Mouse (Mus musculus) adrenal gland, adult (tissue): ENCODE data around the gene Oaz2.

Experiments used
- DNase-seq, 2 experiments: peaks; one replicate each; pipeline ENCODE4 v3.0.0; 2022 to 2023; ENCODE audit warnings: low spot score in 1 of 2; ENCODE audit not compliant: inconsistent age in 2 of 2

Oaz2 gene

DNA sequence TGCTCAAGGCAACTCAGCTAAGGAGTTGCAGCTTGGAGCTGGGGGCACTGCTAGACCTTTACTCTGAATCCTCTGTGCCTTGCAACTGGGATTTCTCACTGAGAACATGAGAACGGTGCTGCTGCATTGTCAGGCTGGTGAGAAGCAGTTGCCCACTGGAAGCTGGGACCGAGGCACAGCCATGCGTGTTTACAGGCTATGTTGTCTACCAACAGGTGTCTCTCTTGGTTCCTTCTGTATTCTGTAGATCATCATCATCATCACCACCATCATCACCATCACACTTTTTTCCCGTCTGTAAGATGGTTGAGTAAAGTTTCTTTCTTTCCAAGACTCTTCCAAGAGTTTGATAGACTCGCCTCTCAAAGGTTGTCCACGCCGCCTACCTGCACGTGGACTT, at the start of gene Oaz2:
TSS of gene Oaz2 (plus strand) at position 301 of the 400 bp plus-strand sequence.
- DNase-seq: no peak

DNA sequence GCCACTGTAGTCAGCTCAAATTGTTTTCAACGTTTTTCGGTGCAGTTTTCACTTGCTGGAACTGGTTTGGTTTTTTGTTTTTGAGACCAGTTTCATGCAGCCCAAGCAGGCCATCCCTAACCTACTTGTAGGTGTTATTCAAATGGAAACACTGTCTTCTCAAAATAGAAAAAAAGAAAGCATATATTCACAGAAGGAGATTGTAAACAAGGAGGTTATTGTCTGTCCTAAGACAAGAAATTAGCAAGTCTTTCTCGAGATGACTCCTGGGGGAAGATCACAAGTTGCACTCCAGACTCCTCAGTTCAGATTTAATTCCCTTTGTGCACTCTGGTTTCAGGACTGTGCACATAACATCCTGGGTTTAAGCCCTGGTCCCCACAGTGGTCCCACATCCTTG, 48.5 kb upstream of the Oaz2 start:
- no peak for DNase-seq

DNA sequence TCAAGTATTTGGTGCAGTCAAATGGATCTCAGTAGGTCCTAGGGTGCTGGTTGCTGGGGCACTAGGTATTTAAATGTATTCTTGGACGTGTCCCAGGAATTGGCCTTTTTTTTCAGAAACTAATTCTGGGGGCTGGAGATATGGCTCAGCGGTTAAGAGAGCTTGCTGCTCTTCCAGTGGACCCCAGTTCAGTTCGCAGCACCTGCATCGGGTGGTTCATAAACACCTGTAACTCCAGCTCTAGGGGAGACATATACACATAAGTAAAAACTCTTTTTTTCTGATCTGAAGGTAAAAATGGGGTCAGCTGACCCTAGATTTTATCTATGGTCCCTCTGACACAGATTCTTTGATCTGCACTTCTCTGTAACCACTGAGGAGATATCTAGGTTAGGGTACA, 46.6 kb upstream of the Oaz2 start:
- no peak for DNase-seq

DNA sequence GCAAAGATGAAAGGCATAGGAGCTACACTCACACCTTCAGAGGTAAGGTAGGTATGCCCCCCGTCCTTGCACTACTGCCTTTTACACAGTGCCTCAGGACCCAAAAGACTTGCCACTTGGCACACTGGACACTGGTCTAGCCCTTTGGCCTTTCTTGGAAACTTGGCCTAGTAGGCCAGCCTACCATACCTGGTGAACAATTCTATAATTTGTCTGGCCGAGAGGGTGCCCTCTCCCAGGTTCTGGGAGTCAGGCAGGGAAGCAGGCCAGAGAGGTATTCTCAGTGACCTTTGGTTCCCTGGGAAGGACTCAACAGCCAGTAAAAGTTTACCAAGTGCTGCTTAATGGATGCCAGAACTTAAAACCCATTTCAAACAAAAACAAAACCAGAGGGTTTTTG, 46.1 kb upstream of the Oaz2 start:
- DNase-seq: no peak

DNA sequence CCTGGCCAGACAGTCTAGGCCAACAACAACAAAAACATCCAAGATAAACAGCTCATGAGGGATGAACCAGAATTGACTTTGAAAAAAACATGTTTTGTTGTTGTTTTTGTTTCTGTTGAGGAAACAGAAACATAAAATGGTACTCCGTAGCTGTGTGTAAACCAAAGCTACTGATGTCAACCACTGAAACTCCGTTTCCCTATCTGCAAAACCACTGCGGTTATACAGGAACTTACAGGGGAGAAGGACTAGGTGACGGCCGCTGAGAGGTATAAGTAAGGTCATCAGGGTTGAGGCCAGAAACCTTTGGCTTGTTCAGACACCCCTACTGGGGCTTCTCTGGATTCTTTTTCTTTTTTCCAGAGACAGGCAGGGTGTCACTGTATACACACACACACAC, 45.0 kb upstream of the Oaz2 start:
- DNase-seq: no peak

GRCm38 (mm10) chr9:65624266-65624665, 43.5 kb upstream of the Oaz2 start:
- DNase-seq: no peak

DNA sequence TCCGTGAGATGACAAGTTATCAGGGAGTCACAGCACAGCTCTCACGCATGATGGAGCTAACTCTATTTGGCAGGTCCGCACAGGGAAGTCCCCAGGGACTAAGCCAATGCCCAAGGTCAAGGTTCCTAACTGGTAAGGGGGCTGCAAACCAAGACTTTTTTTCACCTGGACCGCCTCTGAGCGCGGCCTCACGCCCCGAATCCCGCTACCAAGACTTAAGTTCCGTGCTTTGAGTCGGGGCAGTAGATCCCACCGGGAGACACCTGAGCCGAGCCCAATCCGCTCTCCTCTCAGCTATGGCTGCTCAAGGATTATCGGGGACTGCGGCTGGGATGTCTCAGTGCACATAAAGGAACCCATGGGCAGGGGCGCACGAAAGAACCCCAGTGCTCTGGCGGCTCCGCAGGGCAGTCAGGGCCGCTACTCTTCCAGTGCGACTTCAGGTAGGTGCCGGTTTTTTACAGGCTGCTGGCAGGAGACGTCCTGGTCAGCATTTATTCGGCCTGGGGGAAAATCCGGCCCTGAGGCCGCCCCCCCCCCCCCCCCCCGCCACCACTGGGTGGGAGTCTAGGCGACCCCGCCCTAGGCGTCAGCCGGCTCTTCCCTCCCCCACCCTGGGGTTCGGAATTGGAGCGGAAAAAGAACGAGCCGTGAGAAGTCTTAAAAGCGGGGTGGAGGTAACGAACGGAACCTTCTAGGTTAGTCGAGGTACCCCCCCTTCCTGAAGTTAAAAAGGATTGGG, 38.6 kb upstream of the Oaz2 start, which contains the start of gene Rbpms2:
TSS of gene Rbpms2 (plus strand) at position 624 of the 742 bp plus-strand sequence.
- peak; percentile 65 to 85 for DNase-seq

GRCm38 (mm10) chr9:65629767-65630630, 37.8 kb upstream of the Oaz2 start:
- peak; percentile 83 to 94 for DNase-seq

GRCm38 (mm10) chr9:65630631-65631353, 37.0 kb upstream of the Oaz2 start:
- DNase-seq: peak; percentile 74 to 89

- DNase-seq: peak in 1 of 2 experiments; percentile 43
Observed at GRCm38 (mm10) chr9:65631354-65632021, 36.3 kb upstream of the Oaz2 start.

DNA sequence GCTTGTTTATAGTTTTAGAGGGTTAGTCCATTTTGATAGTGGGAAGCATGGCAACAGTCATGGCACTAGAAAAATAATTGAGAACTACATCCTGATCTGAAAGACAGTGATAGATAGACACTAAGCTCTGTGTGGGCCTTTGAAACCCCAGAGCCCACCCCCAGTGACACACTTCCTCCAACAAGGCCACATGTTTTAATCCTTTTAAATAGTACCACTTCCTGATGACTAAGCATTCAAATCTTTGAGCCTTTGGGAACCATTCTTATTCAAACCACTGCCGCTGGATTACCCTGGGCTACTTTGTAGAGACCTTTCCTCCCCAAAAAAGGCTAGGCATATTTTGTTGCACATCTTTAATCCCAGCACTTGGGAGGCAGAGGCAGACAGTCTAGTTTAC, 32.0 kb upstream of the Oaz2 start:
- DNase-seq: peak in 1 of 2 experiments; percentile 43

DNA sequence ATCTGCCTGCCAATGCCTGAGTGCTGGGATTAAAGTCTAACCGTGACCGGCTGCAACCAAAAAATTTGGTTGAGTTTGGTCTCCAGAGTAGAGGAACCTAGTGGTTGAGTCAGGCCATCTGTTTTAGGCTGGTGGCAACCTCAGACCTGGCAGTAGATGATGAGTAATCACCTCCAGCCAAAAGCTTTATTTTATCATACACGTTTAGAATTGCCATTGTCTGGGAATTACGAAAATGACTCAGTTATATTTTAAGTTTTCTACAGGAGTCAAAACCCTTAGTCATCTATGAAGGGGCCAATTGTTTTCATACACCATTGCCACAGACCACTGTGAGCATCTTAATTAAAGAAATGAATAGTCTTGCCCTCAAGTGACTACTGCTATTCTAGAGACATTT, 30.9 kb upstream of the Oaz2 start:
- no peak for DNase-seq

DNA sequence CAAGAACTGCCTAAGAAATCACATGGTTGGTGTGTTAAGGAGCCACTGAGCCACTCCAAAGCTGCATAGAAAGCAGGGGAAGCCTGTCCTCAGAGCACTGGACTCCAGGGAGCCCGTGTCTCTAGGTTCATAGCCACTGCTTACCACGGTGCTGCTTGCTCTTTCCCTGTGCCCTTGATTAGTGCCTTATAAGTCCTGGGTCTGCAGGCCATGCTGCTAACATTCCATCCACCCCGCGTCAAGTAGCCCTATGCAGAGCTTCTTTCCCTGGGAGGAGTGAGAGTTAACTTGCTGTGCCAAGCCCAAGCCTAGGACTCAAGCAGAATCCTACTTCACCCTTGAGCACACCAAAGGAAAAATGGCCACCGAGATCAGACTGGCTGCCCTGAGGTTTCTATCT, 28.7 kb upstream of the Oaz2 start:
- DNase-seq: peak in 1 of 2 experiments; percentile 55

GRCm38 (mm10) chr9:65640838-65641410, 26.9 kb upstream of the Oaz2 start:
- peak in 1 of 2 experiments; percentile 71 for DNase-seq

- DNase-seq: peak in 1 of 2 experiments; percentile 60
Observed at GRCm38 (mm10) chr9:65641446-65642052, 26.3 kb upstream of the Oaz2 start.

GRCm38 (mm10) chr9:65642546-65642945, 25.3 kb upstream of the Oaz2 start:
- peak in 1 of 2 experiments; percentile 66 for DNase-seq

- DNase-seq: peak; percentile 73 to 77
Observed at GRCm38 (mm10) chr9:65644960-65645359, 22.8 kb upstream of the Oaz2 start.

GRCm38 (mm10) chr9:65645984-65646383, 21.8 kb upstream of the Oaz2 start:
- DNase-seq: peak in 1 of 2 experiments; percentile 61

DNA sequence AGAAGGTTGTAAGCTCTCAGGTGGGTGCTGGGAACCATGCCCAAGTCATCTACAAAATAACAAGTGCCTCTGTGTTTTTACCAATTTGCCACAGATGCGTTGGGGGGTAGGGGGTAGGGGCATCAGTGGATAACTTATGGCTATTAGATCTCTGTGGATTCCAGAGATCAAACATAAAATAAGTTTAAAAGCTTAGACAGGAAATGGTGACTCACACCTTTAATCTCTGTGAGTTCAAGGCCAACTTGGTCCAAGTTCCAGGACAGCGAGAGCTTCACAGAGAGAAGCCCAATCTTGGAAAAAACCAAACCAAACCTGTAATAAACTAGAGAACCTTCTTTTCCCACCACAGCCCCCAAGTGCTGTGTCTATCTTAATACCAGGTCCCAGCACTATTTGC, 21.0 kb upstream of the Oaz2 start:
- peak; percentile 60 to 83 for DNase-seq

DNA sequence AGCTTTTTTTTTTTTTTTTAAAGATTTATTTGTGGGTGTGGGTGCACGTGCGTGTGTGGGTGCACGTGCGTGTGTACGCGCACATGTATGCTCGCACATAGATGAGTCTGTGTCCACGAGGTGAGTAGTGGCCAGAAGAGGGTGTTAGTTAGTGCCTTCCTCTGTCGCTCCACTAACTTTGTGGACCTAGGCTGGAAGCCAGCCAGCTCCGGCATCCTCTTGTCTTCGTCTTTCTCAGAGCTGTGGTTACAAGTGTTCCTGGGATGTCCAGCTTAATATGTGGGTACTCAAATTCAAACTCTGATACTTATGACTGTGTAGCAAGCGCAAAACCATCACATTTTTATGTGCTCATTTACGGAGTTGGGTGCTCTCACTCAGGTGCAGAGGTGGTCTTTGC, 19.1 kb upstream of the Oaz2 start:
- peak in 1 of 2 experiments; percentile 40 for DNase-seq
